Mouse (Mus musculus): Measurements from ENCODE around the gene Rnase12. TPM values are rescaled to one million over a fixed set of nuclear protein-coding genes. Genes with fewer than 3 reads are reported as not detected.
A peak's percentile ranks its signal among the peaks of the same experiment; 100 is the strongest.

Gene Rnase12
- polyA plus RNA-seq, 1 experiment = not detected

GRCm38 (mm10) chr14:51088166-51088969, 30.9 kb upstream of the Rnase12 start:
- WGBS = 2% methylated on average over 23 of the region's 23 CpGs
- Histone ChIP-seq H3K4me3 (replicated peaks; ENCODE audit: extremely low read depth, low read depth, low read length) (peak overlapping the region; percentile 93), H3K4me1 (ENCODE audit: control insufficient read depth, insufficient read depth, low read length) (peaks cover 5% of the 10 kb centered on the region; the same call in 1 of the 2 replicates)
- no peak for TF ChIP-seq POLR2A (IDR thresholded peaks at IDR 0.05; ENCODE audit: borderline replicate concordance, extremely low read depth, low read depth, low read length)
- no peak for TF ChIP-seq CTCF (IDR thresholded peaks at IDR 0.05; ENCODE audit: insufficient read depth, low read length)
- DNase-seq = peak; percentile 82

- H3K4me1 ChIP-seq (ENCODE audit: control insufficient read depth, insufficient read depth, low read length) = peaks cover 5% of the 10 kb centered on the region; the same call in 1 of the 2 replicates
- no peak for TF ChIP-seq CTCF (IDR thresholded peaks at IDR 0.05; ENCODE audit: insufficient read depth, low read length)
- no peak for TF ChIP-seq POLR2A (IDR thresholded peaks at IDR 0.05; ENCODE audit: borderline replicate concordance, extremely low read depth, low read depth, low read length)
- no peak overlapping the region for H3K4me3 ChIP-seq (replicated peaks; ENCODE audit: extremely low read depth, low read depth, low read length)
- no peak for DNase-seq
- WGBS = 25% methylated on average over 9 of the region's 9 CpGs
Measured at GRCm38 (mm10) chr14:51087762-51088161, 30.3 kb upstream of the Rnase12 start.

GRCm38 (mm10) chr14:51085911-51086310, 28.4 kb upstream of the Rnase12 start:
- Histone ChIP-seq H3K4me1 (ENCODE audit: control insufficient read depth, insufficient read depth, low read length) (peaks cover 5% of the 10 kb centered on the region; the same call in 1 of the 2 replicates), H3K4me3 (replicated peaks; ENCODE audit: extremely low read depth, low read depth, low read length) (no peak overlapping the region)
- TF ChIP-seq POLR2A (IDR thresholded peaks at IDR 0.05; ENCODE audit: borderline replicate concordance, extremely low read depth, low read depth, low read length) (no peak), CTCF (IDR thresholded peaks at IDR 0.05; ENCODE audit: insufficient read depth, low read length) (no peak)
- 84% methylated on average over 4 of the region's 4 CpGs for WGBS
- no peak for DNase-seq

GRCm38 (mm10) chr14:51085086-51085485, 27.6 kb upstream of the Rnase12 start:
- TF ChIP-seq CTCF (IDR thresholded peaks at IDR 0.05; ENCODE audit: insufficient read depth, low read length) (no peak), POLR2A (IDR thresholded peaks at IDR 0.05; ENCODE audit: borderline replicate concordance, extremely low read depth, low read depth, low read length) (no peak)
- WGBS = 77% methylated on average over 2 of the region's 2 CpGs
- no peak for DNase-seq
- peaks cover 5% of the 10 kb centered on the region; the same call in 1 of the 2 replicates for H3K4me1 ChIP-seq (ENCODE audit: control insufficient read depth, insufficient read depth, low read length)
- H3K4me3 ChIP-seq (replicated peaks; ENCODE audit: extremely low read depth, low read depth, low read length) = no peak overlapping the region

- TF ChIP-seq POLR2A (IDR thresholded peaks at IDR 0.05; ENCODE audit: borderline replicate concordance, extremely low read depth, low read depth, low read length) (no peak), CTCF (IDR thresholded peaks at IDR 0.05; ENCODE audit: insufficient read depth, low read length) (no peak)
- DNase-seq = no peak
- Histone ChIP-seq H3K4me3 (replicated peaks; ENCODE audit: extremely low read depth, low read depth, low read length) (peak overlapping the region; percentile 93), H3K4me1 (ENCODE audit: control insufficient read depth, insufficient read depth, low read length) (peaks cover 5% of the 10 kb centered on the region; the same call in 1 of the 2 replicates)
- 25% methylated on average over 7 of the region's 7 CpGs for WGBS
Measured at GRCm38 (mm10) chr14:51083805-51084204, 26.3 kb upstream of the Rnase12 start.

- WGBS = 4% methylated on average over 40 of the region's 40 CpGs
- DNase-seq = peak; percentile 66
- no peak for TF ChIP-seq CTCF (IDR thresholded peaks at IDR 0.05; ENCODE audit: insufficient read depth, low read length)
- TF ChIP-seq POLR2A (IDR thresholded peaks at IDR 0.05; ENCODE audit: borderline replicate concordance, extremely low read depth, low read depth, low read length) = no peak
- peak overlapping the region; percentile 93 for H3K4me3 ChIP-seq (replicated peaks; ENCODE audit: extremely low read depth, low read depth, low read length)
- peaks cover 3% of the 10 kb centered on the region; the same call in 1 of the 2 replicates for H3K4me1 ChIP-seq (ENCODE audit: control insufficient read depth, insufficient read depth, low read length)
Measured at GRCm38 (mm10) chr14:51082599-51083581, 25.4 kb upstream of the Rnase12 start.

- TF ChIP-seq POLR2A (IDR thresholded peaks at IDR 0.05; ENCODE audit: borderline replicate concordance, extremely low read depth, low read depth, low read length) (no peak), CTCF (IDR thresholded peaks at IDR 0.05; ENCODE audit: insufficient read depth, low read length) (no peak)
- WGBS = 83% methylated on average over 2 of the region's 2 CpGs
- H3K4me3 ChIP-seq (replicated peaks; ENCODE audit: extremely low read depth, low read depth, low read length) = no peak overlapping the region
- no peak for DNase-seq
- peaks cover 3% of the 10 kb centered on the region; the same call in 1 of the 2 replicates for H3K4me1 ChIP-seq (ENCODE audit: control insufficient read depth, insufficient read depth, low read length)
Measured at GRCm38 (mm10) chr14:51081035-51081434, 23.6 kb upstream of the Rnase12 start.

- WGBS = 87% methylated on average over 1 of the region's 1 CpGs
- Histone ChIP-seq H3K4me1 (ENCODE audit: control insufficient read depth, insufficient read depth, low read length) (peaks cover 3% of the 10 kb centered on the region; the same call in 1 of the 2 replicates), H3K4me3 (replicated peaks; ENCODE audit: extremely low read depth, low read depth, low read length) (no peak overlapping the region)
- no peak for DNase-seq
- TF ChIP-seq POLR2A (IDR thresholded peaks at IDR 0.05; ENCODE audit: borderline replicate concordance, extremely low read depth, low read depth, low read length) (no peak), CTCF (IDR thresholded peaks at IDR 0.05; ENCODE audit: insufficient read depth, low read length) (no peak)
Measured at GRCm38 (mm10) chr14:51079180-51079579, 21.7 kb upstream of the Rnase12 start.

- DNase-seq = no peak
- WGBS = 86% methylated on average over 3 of the region's 3 CpGs
- Histone ChIP-seq H3K4me1 (ENCODE audit: control insufficient read depth, insufficient read depth, low read length) (no peaks in the 10 kb centered on the region), H3K4me3 (replicated peaks; ENCODE audit: extremely low read depth, low read depth, low read length) (no peak within 1 kb of the TSS)
- TF ChIP-seq POLR2A (IDR thresholded peaks at IDR 0.05; ENCODE audit: borderline replicate concordance, extremely low read depth, low read depth, low read length) (no peak), CTCF (IDR thresholded peaks at IDR 0.05; ENCODE audit: insufficient read depth, low read length) (no peak)
Measured at GRCm38 (mm10) chr14:51074335-51074734, 16.9 kb upstream of the Rnase12 start, which contains the start of gene Olfr750. Gene Olfr750, minus strand, starts transcription at chr14:51074435.
